In genomic region chr2:27727994-27728854, GRCm38 (mm10) we compare ENCODE assay signal across 19 mouse cellular contexts. TPM values are rescaled to one million over a fixed set of nuclear protein-coding genes. Genes with fewer than 3 reads are reported as not detected.
DNase-seq lines count a peak whose midpoint lies in the region; ATAC-seq lines count a peak whose summit lies in the region.
"Had no signal": no experiment of that assay in that cellular context is flagged by ENCODE, and none has a peak within 500 bp of the region (broad histone marks: within the 10 kb centered on the region; RNA-seq: fewer than 3 reads in every experiment).

No protein-coding gene starts in this region.

- 59% methylated on average over 14 of the region's 14 CpGs for WGBS in hindbrain, embryonic 16.5 days
- 62% methylated on average over 14 of the region's 14 CpGs for WGBS in hindbrain, embryonic 14.5 days

- no peak for ATAC-seq in hindbrain, embryonic 16.5 days
- no peak for ATAC-seq in hindbrain, embryonic 14.5 days (ENCODE audit: low FRiP score)
- peak; percentile 57 for ATAC-seq in activated CD4-positive, CD25-positive, alpha-beta regulatory T cell, adult 4 months
- ATAC-seq: forebrain, embryonic 15.5 days; intestine, embryonic 16.5 days; liver, embryonic 12.5 days; midbrain, embryonic 15.5 days had no signal

- no peak overlapping the region for H3K4me2 ChIP-seq in hindbrain, embryonic 16.5 days (ENCODE audit: low read length)
- H3K4me2 ChIP-seq in hindbrain, embryonic 14.5 days (replicated peaks) = no peak overlapping the region
- H3K4me2 ChIP-seq: forebrain, embryonic 15.5 days; heart, embryonic 15.5 days; liver, embryonic 12.5 days; midbrain, embryonic 15.5 days had no signal

- no peak overlapping the region for H3K4me3 ChIP-seq in hindbrain, embryonic 16.5 days (ENCODE audit: low read length)
- no peak overlapping the region for H3K4me3 ChIP-seq in hindbrain, embryonic 14.5 days (replicated peaks; ENCODE audit: low read length)
- H3K4me3 ChIP-seq: forebrain, embryonic 15.5 days; heart, embryonic 15.5 days; liver, embryonic 12.5 days; midbrain, embryonic 15.5 days; myocyte had no signal

- H3K36me3 ChIP-seq in hindbrain, embryonic 16.5 days (ENCODE audit: control insufficient read depth, insufficient read depth, low read length) = no peaks in the 10 kb centered on the region
- H3K36me3 ChIP-seq in hindbrain, embryonic 14.5 days (replicated peaks; ENCODE audit: control insufficient read depth, insufficient read depth) = no peaks in the 10 kb centered on the region
- H3K36me3 ChIP-seq: forebrain, embryonic 15.5 days; heart, embryonic 15.5 days; liver, embryonic 12.5 days; midbrain, embryonic 15.5 days had no signal

- H3K27ac ChIP-seq in hindbrain, embryonic 16.5 days (ENCODE audit: low read depth, low read length) = no peak overlapping the region
- H3K27ac ChIP-seq in hindbrain, embryonic 14.5 days = no peak overlapping the region
- H3K27ac ChIP-seq: forebrain, embryonic 15.5 days; heart, embryonic 15.5 days; liver, embryonic 12.5 days; midbrain, embryonic 15.5 days had no signal

- no peaks in the 10 kb centered on the region for H3K27me3 ChIP-seq in hindbrain, embryonic 16.5 days (replicated peaks; ENCODE audit: control insufficient read depth, insufficient read depth, low read length)
- no peaks in the 10 kb centered on the region for H3K27me3 ChIP-seq in hindbrain, embryonic 14.5 days (ENCODE audit: control insufficient read depth, insufficient read depth, low read length)
- H3K27me3 ChIP-seq: forebrain, embryonic 15.5 days; heart, embryonic 15.5 days; midbrain, embryonic 15.5 days had no signal

- peaks cover 8% of the 10 kb centered on the region for H3K4me1 ChIP-seq in hindbrain, embryonic 16.5 days (ENCODE audit: control insufficient read depth, insufficient read depth, low read depth, low read length)
- peaks cover 7% of the 10 kb centered on the region for H3K4me1 ChIP-seq in hindbrain, embryonic 14.5 days (replicated peaks; ENCODE audit: control insufficient read depth, insufficient read depth, low read length)

- no peaks in the 10 kb centered on the region for H3K9me3 ChIP-seq in hindbrain, embryonic 16.5 days (ENCODE audit: control insufficient read depth, low read length)
- no peaks in the 10 kb centered on the region for H3K9me3 ChIP-seq in hindbrain, embryonic 14.5 days (ENCODE audit: control insufficient read depth, low read length)
- H3K9me3 ChIP-seq: forebrain, embryonic 15.5 days; heart, embryonic 15.5 days; liver, embryonic 12.5 days; midbrain, embryonic 15.5 days had no signal

- 0 out of 2 replicates have a peak overlapping the region, but pooled peaks have one; percentile 35 for H3K9ac ChIP-seq in hindbrain, embryonic 16.5 days (ENCODE audit: low read depth, low read length)
- H3K9ac ChIP-seq in hindbrain, embryonic 14.5 days = no peak overlapping the region
- H3K9ac ChIP-seq: forebrain, embryonic 15.5 days; heart, embryonic 15.5 days; liver, embryonic 12.5 days; midbrain, embryonic 15.5 days had no signal

- DNase-seq in hindbrain, embryonic 14.5 days (ENCODE audit: low spot score) = no peak
- DNase-seq in thymus, postnatal 4 days = peak; percentile 45
- no peak for DNase-seq in thymus, postnatal 10 days (ENCODE audit: low spot score in 2 of 2)
- DNase-seq in embryo, embryonic 10 days (ENCODE audit: low spot score) = no peak
- no peak for DNase-seq in yolk sac, embryonic 10.5 days (ENCODE audit: low spot score)
- DNase-seq: adrenal gland, adult 2 months; cerebellum, adult 9-11 months; heart, postnatal 4 days; kidney, postnatal 36 days; lung, adult 2 months; right cerebral cortex, postnatal 25 days had no signal

RNA-seq across cellular contexts. Expression of gene Rxra, which starts 52.0 kb away (rescaled TPM):
- polyA plus RNA-seq in hindbrain, embryonic 16.5 days (2015; fragmentation: Nextera tagmentation; extraction: Ambion mirVana) = 3.4 and 4.0 TPM in 2 replicates
- polyA plus RNA-seq in hindbrain, embryonic 14.5 days (2014; fragmentation: Nextera tagmentation; extraction: Ambion mirVana) = 2.4 and 2.7 TPM in 2 replicates
- polyA plus RNA-seq in activated CD4-positive, CD25-positive, alpha-beta regulatory T cell, adult 4 months (2017; shearing (Covaris generic)) = 10 to 100 TPM in 1 of 2 experiments, 1 to 10 TPM in 1; 7.7 to 11.7 TPM
